Mouse (Mus musculus) right cerebral cortex, postnatal 4 days (tissue): ENCODE measurements at regions not wholly inside any gene's neighbourhood (a gene's known extent, or its start where the extent isn't known, plus 50 kb on each side); places are given as distances from the start of the nearest gene placed in this dataset.

Experiments used
- DNase-seq: peaks from one replicate; pipeline ENCODE4 v3.0.0-alpha.2; 2022

DNA sequence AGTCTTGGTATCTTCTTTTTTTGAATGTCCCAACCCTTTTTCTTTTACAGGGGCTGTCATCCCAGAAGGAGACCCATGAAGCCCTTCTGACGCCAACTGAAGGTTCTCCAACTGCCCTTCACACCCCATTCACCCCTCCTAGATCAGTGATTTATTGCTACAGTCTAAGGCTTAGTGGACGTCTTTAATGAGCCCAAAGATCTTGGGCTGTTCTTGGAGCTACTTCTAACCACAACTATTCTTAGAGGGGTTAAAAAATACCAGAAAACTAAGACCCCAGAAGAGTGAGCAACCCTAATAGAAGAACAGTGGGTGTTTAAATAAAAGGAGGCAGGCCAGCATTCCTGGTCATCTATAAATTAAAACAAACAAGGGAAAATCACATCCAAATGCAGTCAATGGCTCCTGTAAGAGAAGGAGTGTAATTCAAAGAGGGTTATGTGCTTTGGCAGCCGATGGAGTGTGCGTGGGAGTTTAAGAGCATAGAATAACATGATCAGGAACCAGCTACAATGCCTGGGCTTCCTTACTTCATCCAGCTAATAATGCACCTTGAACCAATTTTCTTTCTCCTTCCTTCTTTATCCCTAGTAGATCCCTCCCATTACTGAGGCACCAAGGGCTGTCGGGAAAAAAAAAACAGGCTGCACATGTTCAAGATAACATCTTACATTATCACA, 113.3 kb downstream of the Qpct start:
- no peak for DNase-seq

DNA sequence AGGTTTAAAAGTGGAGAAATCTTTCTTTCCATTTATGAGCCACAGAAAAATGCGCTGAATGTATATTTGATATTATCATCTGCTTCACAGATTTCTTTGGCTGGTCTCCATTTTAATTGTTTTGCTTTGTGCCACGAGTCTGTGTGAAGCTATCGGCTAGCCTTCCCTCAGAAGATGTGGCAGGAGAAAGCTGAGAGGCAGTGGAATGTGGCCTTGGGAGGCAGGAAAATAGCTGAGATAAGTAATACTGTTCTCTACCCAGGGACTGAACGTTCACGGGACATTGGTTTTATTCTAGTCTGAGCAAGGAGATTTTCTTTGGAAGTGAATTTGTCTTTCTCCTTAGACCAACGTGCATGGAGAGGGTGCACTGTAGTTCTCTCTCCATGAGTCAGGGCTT, 112.3 kb downstream of the Qpct start:
- no peak for DNase-seq

DNA sequence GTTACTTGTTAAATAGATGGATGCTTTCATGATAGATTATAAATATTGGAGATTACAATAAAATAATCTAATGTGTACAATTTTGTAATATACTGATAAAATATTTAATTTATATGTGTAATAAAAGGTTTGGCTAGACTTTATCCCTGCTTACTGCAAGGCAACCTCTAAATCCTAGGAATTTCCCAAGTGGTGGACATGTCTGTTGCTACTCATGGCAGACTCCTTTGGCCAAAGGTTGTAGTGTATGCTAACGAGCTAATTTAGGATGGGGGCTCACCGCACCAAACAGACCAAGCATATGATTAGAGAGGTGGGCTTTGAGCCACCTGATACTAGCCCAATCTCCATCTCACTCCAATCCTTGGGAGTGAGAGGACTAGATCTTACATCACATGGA, 102.4 kb downstream of the Qpct start:
- no peak for DNase-seq

DNA sequence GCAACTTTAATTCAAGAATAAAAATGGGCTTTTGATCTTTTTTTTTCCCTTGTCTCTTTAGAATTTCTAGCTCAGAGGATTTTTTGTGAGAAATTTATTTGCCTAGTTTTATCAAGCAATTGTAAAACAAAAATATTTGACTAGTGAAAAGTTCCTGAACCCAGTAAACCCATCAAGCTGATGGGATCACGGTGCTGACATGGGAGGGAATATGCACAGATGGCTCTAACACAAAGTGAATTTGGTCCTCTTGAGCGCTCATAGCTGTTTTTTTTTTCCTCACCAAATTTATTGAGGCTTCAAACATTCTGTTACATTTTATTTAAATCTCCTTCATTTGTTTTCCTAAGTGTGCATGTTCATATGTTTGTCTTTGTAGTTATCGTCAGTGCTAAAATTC, 101.1 kb downstream of the Qpct start:
- DNase-seq, result no peak

DNA sequence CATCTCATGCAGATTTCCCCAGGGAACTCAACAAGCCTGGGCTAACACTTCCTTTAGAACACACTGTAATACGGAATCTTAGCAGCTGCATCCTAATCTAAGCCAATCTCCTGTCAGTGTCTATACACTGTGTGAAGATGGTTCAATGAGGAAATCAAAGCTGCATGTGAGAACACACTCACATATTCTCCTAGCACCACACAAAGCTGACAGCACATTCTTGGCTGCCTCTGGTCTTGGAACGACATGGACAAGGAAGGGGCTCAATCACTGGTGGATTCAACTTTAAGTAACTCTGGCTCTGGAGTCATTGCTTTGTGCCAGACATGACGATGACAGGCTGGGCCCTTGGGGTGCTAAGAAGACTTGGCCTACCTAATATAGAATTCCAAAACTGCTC, 96.2 kb downstream of the Qpct start:
- no peak for DNase-seq

DNA sequence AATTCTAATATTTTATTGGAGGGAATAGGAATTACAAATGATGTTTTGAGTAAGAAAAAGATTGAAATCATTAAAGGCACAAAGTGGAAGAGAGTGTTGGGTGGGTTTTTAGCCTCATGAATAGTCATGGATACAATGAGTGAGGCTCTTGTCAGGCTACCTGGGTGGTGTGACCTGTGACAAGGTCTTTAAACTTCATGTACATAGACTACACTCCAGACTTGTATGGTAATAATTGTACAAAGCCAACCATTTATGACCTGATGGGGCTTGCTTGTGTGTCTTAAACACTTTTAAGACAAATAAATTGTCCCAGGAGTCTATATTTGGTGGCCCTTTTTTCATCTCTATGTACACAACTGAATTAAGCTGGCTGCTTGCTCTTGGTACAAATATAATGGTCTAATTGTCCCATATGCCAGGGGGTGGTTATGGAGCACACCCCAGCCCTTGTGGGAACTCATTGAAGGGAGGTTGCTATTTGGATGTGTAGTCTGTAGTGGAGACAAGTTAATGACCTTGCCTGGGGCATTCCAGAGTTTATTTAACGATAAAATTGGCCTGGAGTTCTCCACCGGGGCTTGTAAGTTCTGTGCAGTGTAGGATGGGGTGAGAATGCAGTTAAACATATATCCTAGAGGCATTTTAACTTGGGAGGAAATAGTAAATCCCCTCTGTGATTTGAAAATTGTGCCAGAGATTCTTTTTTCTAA, 93.4 kb downstream of the Qpct start:
- DNase-seq, result no peak

DNA sequence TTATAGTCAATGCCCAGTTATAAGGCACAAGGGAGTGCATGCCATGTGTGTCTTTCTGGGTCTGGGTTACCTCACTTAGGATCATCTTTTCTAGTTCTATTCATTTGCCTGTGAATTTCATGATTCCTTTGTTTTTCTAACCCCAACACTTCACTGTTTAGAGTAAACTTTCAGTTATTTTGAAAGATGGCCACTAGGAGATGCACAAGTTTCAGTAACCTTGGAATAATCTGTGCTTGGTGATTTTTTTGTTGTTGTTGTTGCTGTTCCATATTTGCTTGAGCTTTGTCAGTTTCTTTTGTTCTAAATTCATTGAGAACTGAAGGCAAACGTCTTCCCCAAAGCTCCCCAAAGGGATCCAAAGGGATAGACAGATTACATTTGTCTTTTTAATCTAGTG, 91.3 kb downstream of the Qpct start:
- no peak for DNase-seq
